Mouse (Mus musculus): ENCODE results near the gene Exosc10. TPM values are rescaled to one million over a fixed set of nuclear protein-coding genes. Genes with fewer than 3 reads are reported as not detected.

Gene Exosc10
- total RNA-seq (2014; rRNA removed) (69.5 and 72.0 TPM in 2 replicates), polyA plus RNA-seq (2015; fragmentation: Nextera tagmentation; extraction: Ambion mirVana) (67.8 and 68.1 TPM in 2 replicates)

DNA sequence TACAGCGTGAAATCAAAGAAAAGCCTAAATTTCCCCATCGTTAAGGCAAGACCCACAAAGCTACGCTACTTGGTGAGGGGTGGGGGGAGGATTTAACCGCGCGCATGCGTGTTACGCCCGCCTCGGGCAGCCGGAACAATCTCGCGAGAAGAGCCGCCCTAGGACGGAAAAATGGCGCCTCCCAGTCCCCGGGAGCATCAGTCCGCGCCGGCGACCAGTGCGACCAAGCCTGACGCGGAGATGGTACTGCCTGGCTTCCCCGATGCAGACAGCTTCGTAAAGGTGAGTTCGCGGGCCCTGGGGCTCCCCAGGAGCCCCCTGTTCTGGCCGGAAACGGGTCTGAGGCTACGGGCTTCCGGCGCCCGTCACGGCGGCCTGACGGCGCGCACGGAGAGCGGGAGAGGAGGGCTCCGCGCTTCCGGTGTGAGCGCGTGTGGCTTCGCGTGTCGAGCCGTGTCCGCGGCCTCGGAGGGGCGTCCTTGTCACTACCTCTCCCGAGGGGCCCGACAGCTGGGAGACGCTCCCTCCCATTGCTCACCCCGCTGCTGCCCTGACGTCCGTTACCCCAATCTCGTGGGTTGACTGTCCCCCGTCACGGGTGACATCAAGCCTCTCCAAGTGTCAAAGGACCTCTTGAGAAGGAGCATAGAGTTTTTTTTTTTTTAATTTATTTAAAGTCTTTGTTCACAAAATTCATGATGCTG, at the start of gene Exosc10:
Gene Exosc10, plus strand, starts transcription at position 133 of the 704 bp plus-strand sequence.
- DNase-seq (ENCODE audit: low spot score) = peak; percentile 96
- Histone ChIP-seq H3K9ac (replicated peaks; ENCODE audit: low read length) (peak within 1 kb of the TSS; percentile 81), H3K36me3 (ENCODE audit: insufficient read depth, low read length) (peaks cover 55% of the 10 kb centered on the region), H3K27me3 (ENCODE audit: insufficient read depth, low read length) (no peaks in the 10 kb centered on the region), H3K9me3 (ENCODE audit: low read length) (no peaks in the 10 kb centered on the region), H3K27ac (peak within 1 kb of the TSS; percentile 91), H3K4me1 (ENCODE audit: insufficient read depth, low read length) (peaks cover 4% of the 10 kb centered on the region; the same call in 1 of the 2 replicates), H3K4me3 (ENCODE audit: low read length) (peak within 1 kb of the TSS; percentile 76), H3K4me2 (ENCODE audit: low read depth, low read length) (peak within 1 kb of the TSS; percentile 71)
- peak; percentile 96 for ATAC-seq
- TF ChIP-seq CTCF (IDR thresholded peaks at IDR 0.05; ENCODE audit: low read depth) = no peak
- under 1% methylated on average over 63 of the region's 63 CpGs for WGBS

GRCm38 (mm10) chr4:148509450-148510084, 48.7 kb upstream of the Exosc10 start:
- WGBS = 87% methylated on average over 8 of the region's 8 CpGs
- H3K4me3 ChIP-seq (ENCODE audit: low read length) = no peak overlapping the region
- ATAC-seq (no peak), DNase-seq (ENCODE audit: low spot score) (no peak)
- peaks cover 29% of the 10 kb centered on the region for H3K36me3 ChIP-seq (ENCODE audit: insufficient read depth, low read length)
- H3K27me3 ChIP-seq (ENCODE audit: insufficient read depth, low read length) = no peaks in the 10 kb centered on the region
- no peak overlapping the region for H3K27ac ChIP-seq
- H3K4me1 ChIP-seq (ENCODE audit: insufficient read depth, low read length) = no peaks in the 10 kb centered on the region
- no peak overlapping the region for H3K9ac ChIP-seq (replicated peaks; ENCODE audit: low read length)
- TF ChIP-seq CTCF (IDR thresholded peaks at IDR 0.05; ENCODE audit: low read depth) = no peak
- H3K4me2 ChIP-seq (ENCODE audit: low read depth, low read length) = no peak overlapping the region
- H3K9me3 ChIP-seq (ENCODE audit: low read length) = no peaks in the 10 kb centered on the region

DNA sequence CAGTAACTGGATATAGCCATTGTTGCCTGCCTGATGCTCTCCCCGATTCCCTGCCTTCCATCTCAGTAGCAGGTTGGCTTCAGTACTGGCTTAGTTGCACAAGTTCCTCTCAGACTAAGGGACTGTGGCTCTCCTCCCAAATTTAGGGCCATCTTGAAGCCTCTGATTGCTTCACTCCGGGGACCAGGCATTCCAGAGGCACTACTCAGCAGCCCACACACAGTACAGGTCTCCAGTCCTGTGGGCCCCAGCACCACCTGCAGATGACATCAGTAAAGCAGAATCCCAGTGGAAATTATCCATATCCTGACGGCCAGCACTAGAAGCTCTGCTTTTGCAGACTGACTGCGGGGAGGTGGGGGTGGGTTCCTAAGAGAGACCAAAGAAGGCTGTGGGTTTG, 47.5 kb upstream of the Exosc10 start:
- ATAC-seq (no peak), DNase-seq (ENCODE audit: low spot score) (no peak)
- Histone ChIP-seq H3K9ac (replicated peaks; ENCODE audit: low read length) (no peak overlapping the region), H3K27me3 (ENCODE audit: insufficient read depth, low read length) (no peaks in the 10 kb centered on the region), H3K27ac (no peak overlapping the region), H3K36me3 (ENCODE audit: insufficient read depth, low read length) (peaks cover 40% of the 10 kb centered on the region), H3K4me2 (ENCODE audit: low read depth, low read length) (no peak overlapping the region), H3K9me3 (ENCODE audit: low read length) (no peaks in the 10 kb centered on the region), H3K4me1 (ENCODE audit: insufficient read depth, low read length) (no peaks in the 10 kb centered on the region), H3K4me3 (ENCODE audit: low read length) (no peak overlapping the region)
- no peak for TF ChIP-seq CTCF (IDR thresholded peaks at IDR 0.05; ENCODE audit: low read depth)
- 86% methylated on average over 4 of the region's 4 CpGs for WGBS

DNA sequence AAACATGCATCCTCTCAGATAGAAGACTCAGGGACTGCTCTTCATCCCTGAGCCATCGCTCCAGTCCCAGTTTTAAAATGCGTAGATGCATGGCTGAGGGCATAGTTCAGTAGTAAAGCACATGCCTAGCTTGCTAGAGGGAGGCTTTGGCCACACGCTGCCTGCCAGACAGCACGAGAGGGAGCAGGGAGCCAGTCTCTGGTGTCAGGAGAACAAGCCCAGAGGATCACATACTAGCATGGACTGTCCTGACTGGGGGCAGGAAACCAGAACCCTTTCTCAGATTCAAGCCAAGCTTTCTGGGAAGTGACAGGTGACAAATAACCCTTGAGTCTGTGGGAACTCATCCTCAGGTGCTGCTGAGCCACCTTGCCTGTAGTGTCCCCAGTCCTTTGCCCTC, 46.9 kb upstream of the Exosc10 start:
- ATAC-seq (no peak), DNase-seq (ENCODE audit: low spot score) (no peak)
- no peak overlapping the region for H3K4me2 ChIP-seq (ENCODE audit: low read depth, low read length)
- no peaks in the 10 kb centered on the region for H3K4me1 ChIP-seq (ENCODE audit: insufficient read depth, low read length)
- WGBS = 98% methylated on average over 4 of the region's 4 CpGs
- H3K9ac ChIP-seq (replicated peaks; ENCODE audit: low read length) = no peak overlapping the region
- H3K9me3 ChIP-seq (ENCODE audit: low read length) = no peaks in the 10 kb centered on the region
- H3K36me3 ChIP-seq (ENCODE audit: insufficient read depth, low read length) = peaks cover 43% of the 10 kb centered on the region
- no peak overlapping the region for H3K27ac ChIP-seq
- H3K4me3 ChIP-seq (ENCODE audit: low read length) = no peak overlapping the region
- H3K27me3 ChIP-seq (ENCODE audit: insufficient read depth, low read length) = no peaks in the 10 kb centered on the region
- no peak for TF ChIP-seq CTCF (IDR thresholded peaks at IDR 0.05; ENCODE audit: low read depth)

GRCm38 (mm10) chr4:148513021-148513559, 45.1 kb upstream of the Exosc10 start:
- peak; percentile 4 for DNase-seq (ENCODE audit: low spot score)
- ATAC-seq = no peak
- no peak for TF ChIP-seq CTCF (IDR thresholded peaks at IDR 0.05; ENCODE audit: low read depth)
- Histone ChIP-seq H3K4me3 (ENCODE audit: low read length) (no peak overlapping the region), H3K9me3 (ENCODE audit: low read length) (no peaks in the 10 kb centered on the region), H3K27me3 (ENCODE audit: insufficient read depth, low read length) (no peaks in the 10 kb centered on the region), H3K27ac (peak overlapping the region; percentile 57), H3K4me2 (ENCODE audit: low read depth, low read length) (no peak overlapping the region), H3K9ac (replicated peaks; ENCODE audit: low read length) (no peak overlapping the region), H3K36me3 (ENCODE audit: insufficient read depth, low read length) (peaks cover 48% of the 10 kb centered on the region), H3K4me1 (ENCODE audit: insufficient read depth, low read length) (no peaks in the 10 kb centered on the region)
- WGBS = 64% methylated on average over 6 of the region's 6 CpGs

GRCm38 (mm10) chr4:148515313-148515712, 42.9 kb upstream of the Exosc10 start:
- H3K36me3 ChIP-seq (ENCODE audit: insufficient read depth, low read length) = peaks cover 41% of the 10 kb centered on the region
- TF ChIP-seq CTCF (IDR thresholded peaks at IDR 0.05; ENCODE audit: low read depth) = peak; percentile 33
- H3K4me3 ChIP-seq (ENCODE audit: low read length) = no peak overlapping the region
- DNase-seq (ENCODE audit: low spot score) = peak; percentile 14
- no peak overlapping the region for H3K27ac ChIP-seq
- no peak overlapping the region for H3K4me2 ChIP-seq (ENCODE audit: low read depth, low read length)
- H3K27me3 ChIP-seq (ENCODE audit: insufficient read depth, low read length) = no peaks in the 10 kb centered on the region
- no peaks in the 10 kb centered on the region for H3K9me3 ChIP-seq (ENCODE audit: low read length)
- H3K4me1 ChIP-seq (ENCODE audit: insufficient read depth, low read length) = no peaks in the 10 kb centered on the region
- WGBS = 97% methylated on average over 2 of the region's 2 CpGs
- no peak overlapping the region for H3K9ac ChIP-seq (replicated peaks; ENCODE audit: low read length)
- ATAC-seq = no peak
